Mouse (Mus musculus) C2C12 (cell line): ENCODE data around the gene Anxa4. TPM values are rescaled to one million over a fixed set of nuclear protein-coding genes. Genes with fewer than 3 reads are reported as not detected.

Source experiments
- H3K27me3 ChIP-seq: one replicate; pipeline ENCODE4 v1.6.1; 2011; ENCODE audit not compliant: control insufficient read depth, insufficient read depth, insufficient read length
- H3K36me3 ChIP-seq: one replicate; pipeline ENCODE4 v1.6.1; 2011; ENCODE audit not compliant: control insufficient read depth, insufficient read depth
- H3K4me3 ChIP-seq: one replicate; pipeline ENCODE4 v1.5.1; 2011; ENCODE audit warnings: mild to moderate bottlenecking, control low read depth; ENCODE audit not compliant: poor library complexity, insufficient read depth, severe bottlenecking
- H3K79me2 ChIP-seq: one replicate; pipeline ENCODE4 v1.6.1; 2011; ENCODE audit not compliant: control insufficient read depth, insufficient read depth
- H3K79me3 ChIP-seq: one replicate; pipeline ENCODE4 v1.6.1; 2011; ENCODE audit warnings: low read depth, control low read depth
- H3ac ChIP-seq: one replicate; pipeline ENCODE3; 2011; ENCODE audit warnings: low read depth; ENCODE audit not compliant: control insufficient read depth, insufficient read length
- CEBPB ChIP-seq: IDR thresholded peaks from one replicate; pipeline ENCODE4 v1.6.1; 2011; ENCODE audit warnings: low read depth, mild to moderate bottlenecking, control low read depth, moderate library complexity
- CTCF ChIP-seq: IDR thresholded peaks from one replicate; pipeline ENCODE4 v1.5.1; 2011; ENCODE audit not compliant: control insufficient read depth, insufficient read depth, insufficient read length
- FOSL1 ChIP-seq: IDR thresholded peaks from one replicate; pipeline ENCODE4 v1.8.0; 2011; ENCODE audit warnings: mild to moderate bottlenecking, low read length; ENCODE audit not compliant: poor library complexity, insufficient read depth, severe bottlenecking
- MAX ChIP-seq: IDR thresholded peaks from one replicate; pipeline ENCODE4 v1.6.1; 2011; ENCODE audit warnings: mild to moderate bottlenecking, control low read depth
- MYOD1 ChIP-seq: IDR thresholded peaks from one replicate; pipeline ENCODE4 v1.6.1; 2011; ENCODE audit warnings: low read depth; ENCODE audit not compliant: control insufficient read depth, insufficient read length
- MYOG ChIP-seq: IDR thresholded peaks from one replicate; pipeline ENCODE4 v1.6.1; 2011; ENCODE audit not compliant: control insufficient read depth, insufficient read length; ENCODE audit errors: extremely low read depth
- USF1 ChIP-seq: IDR thresholded peaks from one replicate; pipeline ENCODE4 v1.6.1; 2011; ENCODE audit warnings: low read depth, mild to moderate bottlenecking, control low read depth, moderate library complexity
- polyA plus RNA-seq: library from polyadenylated mRNA; unstranded; fragments of >200 nt; fragmentation: generic; extraction: Trizol; gene quantifications from one replicate; pipeline ENCODE4 v1.2.1, GENCODE M21; 2012; ENCODE audit warnings: missing spikeins

The Anxa4 gene
- polyA plus RNA-seq, 1 experiment, result 93.0 TPM

- Histone ChIP-seq H3K36me3 (peaks cover 5% of the 10 kb centered on the region), H3K79me2 (peaks cover 51% of the 10 kb centered on the region), H3ac (no peak overlapping the region), H3K79me3 (peaks cover 24% of the 10 kb centered on the region), H3K4me3 (no peak overlapping the region), H3K27me3 (no peaks in the 10 kb centered on the region)
- no peak for TF ChIP-seq CEBPB
- TF ChIP-seq MYOD1, result no peak
- TF ChIP-seq FOSL1, result no peak
- no peak for TF ChIP-seq USF1
- TF ChIP-seq MYOG, result no peak
Measured at GRCm38 (mm10) chr6:86767465-86767864, 25.9 kb downstream of the Anxa4 start.

- H3K27me3 ChIP-seq, result no peaks in the 10 kb centered on the region
- peaks cover 13% of the 10 kb centered on the region for H3K36me3 ChIP-seq
- H3ac ChIP-seq, result no peak overlapping the region
- H3K79me2 ChIP-seq, result peaks cover 35% of the 10 kb centered on the region
- TF ChIP-seq MAX (no peak), USF1 (no peak), CTCF (no peak), FOSL1 (no peak), MYOG (no peak), MYOD1 (no peak), CEBPB (no peak)
- H3K79me3 ChIP-seq, result peaks cover 22% of the 10 kb centered on the region
- no peak overlapping the region for H3K4me3 ChIP-seq
Measured at GRCm38 (mm10) chr6:86765637-86766059, 27.7 kb downstream of the Anxa4 start.

- no peak overlapping the region for H3K4me3 ChIP-seq
- TF ChIP-seq CEBPB (no peak), USF1 (no peak), MYOG (no peak), MYOD1 (no peak), MAX (no peak), CTCF (no peak), FOSL1 (no peak)
- no peaks in the 10 kb centered on the region for H3K79me3 ChIP-seq
- H3K27me3 ChIP-seq, result no peaks in the 10 kb centered on the region
- H3K36me3 ChIP-seq, result peaks cover 76% of the 10 kb centered on the region
- H3ac ChIP-seq, result no peak overlapping the region
- no peaks in the 10 kb centered on the region for H3K79me2 ChIP-seq
Measured at GRCm38 (mm10) chr6:86754105-86754863, 39.1 kb downstream of the Anxa4 start.

GRCm38 (mm10) chr6:86752843-86753485 is 40.4 kb downstream of the Anxa4 start:
- no peaks in the 10 kb centered on the region for H3K79me2 ChIP-seq
- H3K27me3 ChIP-seq, result no peaks in the 10 kb centered on the region
- TF ChIP-seq FOSL1 (no peak), CTCF (no peak), MYOD1 (no peak), CEBPB (no peak), MYOG (no peak), MAX (no peak), USF1 (no peak)
- H3K36me3 ChIP-seq, result peaks cover 71% of the 10 kb centered on the region
- no peak overlapping the region for H3ac ChIP-seq
- H3K4me3 ChIP-seq, result no peak overlapping the region
- H3K79me3 ChIP-seq, result no peaks in the 10 kb centered on the region

- Histone ChIP-seq H3K27me3 (no peaks in the 10 kb centered on the region), H3K79me2 (no peaks in the 10 kb centered on the region), H3ac (no peak overlapping the region), H3K36me3 (peaks cover 71% of the 10 kb centered on the region), H3K4me3 (no peak overlapping the region), H3K79me3 (no peaks in the 10 kb centered on the region)
- TF ChIP-seq MAX, result no peak
- TF ChIP-seq FOSL1, result no peak
- no peak for TF ChIP-seq CTCF
- TF ChIP-seq CEBPB, result no peak
- TF ChIP-seq MYOG, result no peak
- TF ChIP-seq USF1, result no peak
- TF ChIP-seq MYOD1, result no peak
Measured at GRCm38 (mm10) chr6:86750961-86751360, 42.4 kb downstream of the Anxa4 start.

GRCm38 (mm10) chr6:86749817-86750216 is 43.6 kb downstream of the Anxa4 start:
- Histone ChIP-seq H3K27me3 (no peaks in the 10 kb centered on the region), H3K36me3 (peaks cover 68% of the 10 kb centered on the region), H3K79me2 (no peaks in the 10 kb centered on the region), H3ac (no peak overlapping the region), H3K4me3 (no peak overlapping the region), H3K79me3 (no peaks in the 10 kb centered on the region)
- no peak for TF ChIP-seq FOSL1
- TF ChIP-seq MYOD1, result no peak
- TF ChIP-seq MYOG, result no peak
- TF ChIP-seq USF1, result no peak
- TF ChIP-seq MAX, result no peak
